Mouse (Mus musculus) stomach, postnatal 0 days (tissue): ENCODE measurements around the gene Olfr1046.

ENCODE experiments used
- CTCF ChIP-seq: IDR thresholded peaks from 2 replicates; pipeline ENCODE4 v1.5.1; 2016; ENCODE audit warnings: antibody characterized with exemption, low read depth, mild to moderate bottlenecking, moderate library complexity
- EP300 ChIP-seq: optimal IDR thresholded peaks from 2 replicates; pipeline ENCODE3; 2016; ENCODE audit warnings: antibody characterized with exemption

- TF ChIP-seq CTCF (no peak), EP300 (no peak)
Observed at GRCm38 (mm10) chr2:86179950-86180349, 39.2 kb downstream of the Olfr1046 start.
